Mouse (Mus musculus) cerebellum, adult 2 months (tissue): ENCODE results near the gene Pcsk2.

Experiments
- CTCF ChIP-seq: fragments of 200-500 bp; IDR thresholded peaks from 2 replicates; pipeline ENCODE4 v1.5.1; 2011; ENCODE audit warnings: low read depth, mild to moderate bottlenecking, control low read depth, low read length, moderate library complexity, borderline replicate concordance; ENCODE audit not compliant: insufficient read depth
- POLR2A ChIP-seq: fragments of 200-500 bp; IDR thresholded peaks from 2 replicates; pipeline ENCODE4 v1.6.1; 2011; ENCODE audit warnings: low read length, control low read depth, borderline replicate concordance; ENCODE audit not compliant: insufficient read depth

- no peak for TF ChIP-seq POLR2A
- TF ChIP-seq CTCF: no peak
Measured at GRCm38 (mm10) chr2:143808789-143809188, 262.8 kb downstream of the Pcsk2 start.
